Mouse (Mus musculus): Measurements from ENCODE around the gene Celf2.

The Celf2 gene

DNA sequence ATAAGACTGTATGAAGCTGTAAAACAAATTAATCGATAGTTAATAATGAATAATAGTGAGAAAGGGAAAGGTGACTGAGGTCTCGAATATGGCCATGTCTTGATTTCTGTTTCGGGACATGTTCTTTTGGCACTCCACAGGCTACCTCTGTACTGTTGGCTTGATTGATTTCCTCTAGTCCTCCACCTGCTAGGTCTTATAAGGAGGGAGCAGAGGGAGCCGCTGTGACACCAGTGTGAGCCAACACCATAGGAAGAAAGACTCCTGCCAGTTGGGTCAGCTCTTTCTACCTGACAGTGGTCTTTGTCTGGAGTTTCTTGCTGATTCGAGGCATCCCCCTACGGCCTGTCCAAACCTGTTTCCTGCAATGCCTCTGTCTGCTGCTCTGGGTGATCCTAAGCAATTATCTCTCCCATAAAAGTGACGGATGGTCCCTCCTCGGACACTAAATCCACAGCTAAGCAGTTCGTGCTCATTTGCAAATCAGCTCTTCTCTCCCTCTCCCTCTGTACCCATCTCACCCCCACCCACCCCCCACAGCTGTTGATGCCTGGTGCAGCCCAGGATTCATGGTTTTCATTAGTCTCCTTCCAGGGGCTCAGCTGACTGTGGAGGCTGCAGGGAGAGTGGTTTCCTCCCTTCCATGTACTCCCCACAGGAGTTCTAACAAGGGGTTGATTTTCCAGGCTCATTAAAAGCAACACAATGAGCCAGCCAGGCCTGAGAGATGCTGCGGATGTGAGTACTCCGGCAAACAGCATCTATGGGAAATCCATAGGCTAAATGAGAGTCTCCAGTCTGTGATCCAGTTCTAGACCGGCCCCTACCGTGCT is 1003.2 kb downstream of the Celf2 start:
- DNase-seq (ENCODE audit: low spot score in 2 of 2) = no peak

DNA sequence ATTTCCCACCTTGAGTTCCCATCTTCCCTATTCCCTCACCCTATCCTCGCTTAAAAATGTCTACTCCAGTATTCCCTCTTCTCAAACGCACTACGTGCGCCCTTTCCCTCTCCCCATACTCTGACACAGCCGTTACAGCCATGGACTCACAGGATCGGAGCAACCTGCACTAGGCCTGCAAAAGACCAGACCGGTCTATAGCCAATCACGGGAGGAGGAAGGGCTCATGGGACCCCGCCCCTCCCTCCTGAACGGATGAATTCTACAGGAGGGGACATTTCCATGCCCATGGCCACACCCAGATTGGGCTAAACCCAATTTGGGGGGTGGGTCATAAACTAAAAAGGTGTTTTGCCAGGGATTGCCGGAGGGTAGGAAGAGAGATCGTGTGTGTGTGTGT is 1003.8 kb downstream of the Celf2 start:
- DNase-seq (ENCODE audit: low spot score in 2 of 2) = no peak

DNA sequence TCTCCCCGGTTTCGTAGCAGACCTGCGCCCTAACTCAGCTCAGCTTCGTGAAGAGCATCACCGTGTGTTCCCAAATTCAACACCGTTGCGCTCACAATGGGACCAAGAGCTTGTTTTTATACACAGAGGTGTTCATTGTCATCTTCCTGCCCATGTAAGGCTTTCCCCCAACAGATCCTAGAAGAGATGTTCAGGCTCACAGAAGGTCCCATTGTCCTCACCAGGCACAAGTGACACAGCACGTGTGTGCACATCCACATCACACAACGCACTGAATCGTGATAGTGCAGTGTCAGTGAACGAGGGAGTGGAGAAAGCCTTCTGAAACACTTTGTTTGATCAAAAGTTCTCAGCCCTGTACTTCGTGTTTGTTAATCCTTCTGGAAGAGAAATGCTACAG is 1011.3 kb downstream of the Celf2 start:
- no peak for DNase-seq (ENCODE audit: low spot score in 2 of 2)

DNA sequence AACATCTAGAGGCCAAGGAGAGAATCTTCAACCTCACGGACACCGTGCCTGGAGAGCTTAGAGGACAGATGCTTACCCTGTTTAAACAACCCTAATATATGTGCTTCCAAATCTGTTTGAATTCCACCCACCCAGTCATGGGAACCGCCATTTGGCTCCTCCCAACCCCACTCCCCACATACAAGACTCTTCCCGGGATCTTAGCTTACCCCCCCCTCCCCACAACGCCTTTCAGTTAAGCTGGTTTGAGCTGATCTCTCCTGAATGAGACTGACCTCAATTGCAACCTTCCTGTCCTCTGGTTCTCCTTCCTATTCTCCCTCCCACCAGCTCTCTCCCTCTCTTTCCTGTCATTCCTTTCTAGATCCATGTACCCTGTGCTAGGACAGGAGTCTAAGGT is 1011.7 kb downstream of the Celf2 start:
- DNase-seq (ENCODE audit: low spot score in 2 of 2) = no peak

DNA sequence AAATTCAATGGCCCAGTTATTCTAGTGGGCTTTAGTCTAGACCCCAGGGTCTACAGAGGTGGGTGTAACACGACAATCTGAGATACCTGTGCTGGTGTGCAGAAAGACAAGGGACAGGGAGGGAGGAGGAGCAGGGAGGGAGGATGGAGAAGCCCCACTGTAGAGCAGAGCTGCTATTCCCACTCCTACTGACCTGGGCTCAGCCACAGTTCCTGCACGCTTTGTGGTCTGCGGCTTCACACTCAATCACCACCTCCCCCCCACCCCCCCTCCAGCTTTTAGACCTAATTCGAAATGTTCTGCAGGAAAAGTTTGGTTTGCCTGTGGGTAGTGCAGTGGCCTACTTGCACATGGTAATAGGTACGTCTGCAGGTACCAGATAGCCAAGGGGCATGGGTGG is 1015.5 kb downstream of the Celf2 start:
- no peak for DNase-seq (ENCODE audit: low spot score in 2 of 2)

DNA sequence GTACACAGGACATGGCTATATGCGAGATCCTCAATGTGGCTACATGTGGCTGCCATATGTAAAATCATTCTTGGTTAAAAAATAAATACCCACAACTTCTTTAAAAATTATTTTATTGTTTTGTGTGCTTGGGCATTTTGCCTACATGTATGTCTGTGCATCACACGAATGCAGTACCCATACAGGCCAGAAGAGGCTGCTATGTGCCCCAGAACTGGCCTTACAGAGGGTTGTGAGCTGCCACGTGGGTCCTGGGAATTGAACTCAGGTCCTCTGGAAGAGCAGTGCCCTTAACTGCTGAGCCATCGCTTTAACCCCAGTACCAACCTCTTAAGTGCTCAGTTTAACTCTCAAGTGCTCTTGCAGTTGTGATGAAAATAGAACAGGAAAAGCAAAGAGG is 1018.5 kb downstream of the Celf2 start:
- DNase-seq (ENCODE audit: low spot score in 2 of 2) = no peak

DNA sequence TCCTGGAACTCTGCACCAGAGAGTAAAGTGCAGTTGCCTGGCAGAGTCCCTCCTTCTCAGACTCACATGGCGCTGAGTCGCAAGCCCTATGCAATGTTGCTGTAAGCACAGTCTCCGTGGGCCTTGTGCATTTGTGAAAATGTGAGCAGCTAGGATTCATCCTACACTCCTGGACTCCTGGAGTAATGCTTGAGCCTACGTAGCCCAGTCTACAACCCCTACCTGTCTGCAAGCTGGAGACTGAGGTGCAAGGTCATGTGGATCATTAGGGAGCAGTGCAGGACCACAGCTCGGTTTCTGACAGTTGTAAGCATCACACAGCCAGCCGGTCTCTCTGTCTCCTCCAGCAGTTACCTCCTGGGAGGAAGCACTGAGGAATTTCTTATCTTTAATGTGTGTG is 1019.3 kb downstream of the Celf2 start:
- DNase-seq (ENCODE audit: low spot score in 2 of 2) = no peak
